Mouse (Mus musculus): Measurements from ENCODE around the gene Myo1d. TPM values are rescaled to one million over a fixed set of nuclear protein-coding genes. Genes with fewer than 3 reads are reported as not detected.

Myo1d gene
- total and polyA plus RNA-seq, 2 experiments from 2014 or later, result 1.8 to 2.5 TPM

DNA sequence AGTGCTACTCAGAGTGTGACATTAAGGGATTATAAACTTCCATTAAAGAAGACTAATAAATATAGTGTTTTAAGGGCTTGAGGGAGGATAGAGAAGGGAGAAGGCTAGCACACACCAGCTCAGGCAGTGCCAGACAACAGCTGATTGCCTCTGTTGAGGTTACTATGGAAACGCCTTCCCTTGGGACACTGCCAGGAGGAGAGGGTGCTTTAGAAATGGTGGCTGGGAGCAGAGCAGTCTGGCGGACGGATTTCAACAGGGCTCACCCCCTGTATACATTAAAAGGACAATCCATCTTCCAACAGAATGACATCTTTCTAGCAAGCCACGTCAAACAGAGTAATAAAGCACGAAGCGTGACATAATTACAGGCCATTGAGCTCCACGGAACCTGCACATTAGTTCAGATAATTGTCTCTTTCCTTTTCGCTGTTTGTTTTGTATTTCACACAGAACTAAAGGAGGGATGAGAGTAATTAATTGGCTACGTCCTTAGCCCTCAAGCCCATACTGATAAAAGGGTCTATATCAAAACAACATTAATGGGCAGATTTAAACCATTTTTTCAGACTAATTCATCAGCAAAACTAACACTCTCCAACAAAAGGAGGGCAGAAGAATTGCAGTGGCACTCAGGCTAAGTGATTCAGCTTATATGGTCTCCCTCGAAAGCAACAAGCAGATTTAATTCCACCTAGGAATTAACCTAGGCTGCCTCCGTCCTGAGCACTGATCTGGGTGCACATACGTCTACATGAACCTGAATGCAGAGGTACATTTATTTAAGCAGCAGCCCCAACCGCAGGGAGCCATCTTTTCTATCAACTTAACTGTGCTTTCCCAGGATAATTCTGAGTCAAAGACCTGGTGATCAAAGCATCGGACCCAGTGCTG lies 201.8 kb downstream of the Myo1d start:
- Histone ChIP-seq H3K9ac (replicated peaks; ENCODE audit: low read length, poor library complexity, severe bottlenecking) (0 out of 2 replicates have a peak overlapping the region, but pooled peaks have one; percentile 14), H3K27ac (ENCODE audit: low read depth, low read length) (peak overlapping the region; percentile 80), H3K27me3 (ENCODE audit: insufficient read depth, low read length) (no peaks in the 10 kb centered on the region), H3K36me3 (ENCODE audit: insufficient read depth, low read length) (no peaks in the 10 kb centered on the region), H3K4me1 (ENCODE audit: insufficient read depth, low read length) (peaks cover 8% of the 10 kb centered on the region; the same call in 1 of the 2 replicates), H3K4me3 (ENCODE audit: low read depth, low read length) (no peak overlapping the region), H3K9me3 (ENCODE audit: low read length) (no peaks in the 10 kb centered on the region), H3K4me2 (ENCODE audit: low read depth, low read length, poor library complexity, severe bottlenecking) (peak overlapping the region; percentile 23)
- DNase-seq (ENCODE audit: low spot score) (peak; percentile 96), ATAC-seq (ENCODE audit: low FRiP score) (peak; percentile 91)
- TF ChIP-seq CTCF (IDR thresholded peaks at IDR 0.05), result no peak
- WGBS, result 10% methylated on average over 14 of the region's 14 CpGs

DNA sequence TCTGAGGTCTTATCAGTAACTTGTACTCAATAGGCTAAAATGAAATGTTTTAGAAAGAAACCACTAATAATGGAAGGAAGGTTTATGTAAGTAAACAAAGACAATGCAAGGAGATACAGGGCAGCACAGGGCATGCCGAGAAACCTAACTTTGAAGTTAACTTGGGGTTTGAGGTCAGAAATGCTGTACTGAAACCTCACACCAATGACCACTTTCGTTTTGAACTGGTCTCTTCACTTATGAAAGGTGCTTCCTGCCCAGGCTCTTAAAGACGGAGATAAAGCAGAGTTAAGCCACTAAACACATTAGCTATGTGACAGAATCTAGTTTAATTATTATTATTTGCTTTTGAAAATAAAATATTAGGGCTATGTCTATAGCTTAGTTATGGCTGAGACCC lies 204.0 kb downstream of the Myo1d start:
- TF ChIP-seq CTCF (IDR thresholded peaks at IDR 0.05), result no peak
- 90% methylated on average over 3 of the region's 3 CpGs for WGBS
- no peak for ATAC-seq (ENCODE audit: low FRiP score)
- no peak overlapping the region for H3K4me3 ChIP-seq (ENCODE audit: low read depth, low read length)
- H3K9ac ChIP-seq (replicated peaks; ENCODE audit: low read length, poor library complexity, severe bottlenecking), result no peak overlapping the region
- H3K27ac ChIP-seq (ENCODE audit: low read depth, low read length), result 0 out of 2 replicates have a peak overlapping the region, but pooled peaks have one; percentile 57
- no peaks in the 10 kb centered on the region for H3K9me3 ChIP-seq (ENCODE audit: low read length)
- no peak for DNase-seq (ENCODE audit: low spot score)
- H3K36me3 ChIP-seq (ENCODE audit: insufficient read depth, low read length), result no peaks in the 10 kb centered on the region
- H3K27me3 ChIP-seq (ENCODE audit: insufficient read depth, low read length), result no peaks in the 10 kb centered on the region
- no peak overlapping the region for H3K4me2 ChIP-seq (ENCODE audit: low read depth, low read length, poor library complexity, severe bottlenecking)
- H3K4me1 ChIP-seq (ENCODE audit: insufficient read depth, low read length), result peaks cover 8% of the 10 kb centered on the region; the same call in 1 of the 2 replicates

DNA sequence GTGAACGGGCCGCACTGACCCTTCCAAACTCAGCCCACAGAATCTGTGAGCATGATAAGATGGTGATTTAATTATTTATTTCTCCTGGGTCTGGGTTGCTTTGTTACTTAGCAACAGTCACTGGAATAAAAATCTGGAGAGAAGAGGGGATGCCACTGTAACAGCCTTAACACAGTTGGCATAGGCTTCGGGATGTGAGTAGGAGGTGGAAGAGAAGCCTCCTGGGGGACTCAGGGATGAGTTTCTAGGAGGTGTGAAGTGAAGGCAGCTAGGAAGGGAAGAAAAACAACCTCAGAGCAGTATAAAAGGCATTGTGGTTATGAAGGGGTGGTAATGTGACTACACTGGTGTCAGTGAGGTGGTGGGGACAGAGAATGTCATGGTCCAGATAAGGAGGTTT lies 213.5 kb downstream of the Myo1d start:
- H3K27ac ChIP-seq (ENCODE audit: low read depth, low read length), result peak overlapping the region; percentile 57
- no peak for TF ChIP-seq CTCF (IDR thresholded peaks at IDR 0.05)
- H3K4me2 ChIP-seq (ENCODE audit: low read depth, low read length, poor library complexity, severe bottlenecking), result no peak overlapping the region
- H3K4me3 ChIP-seq (ENCODE audit: low read depth, low read length), result no peak overlapping the region
- H3K36me3 ChIP-seq (ENCODE audit: insufficient read depth, low read length), result no peaks in the 10 kb centered on the region
- WGBS, result 39% methylated on average over 3 of the region's 3 CpGs
- H3K4me1 ChIP-seq (ENCODE audit: insufficient read depth, low read length), result peaks cover 11% of the 10 kb centered on the region; the same call in 1 of the 2 replicates
- no peaks in the 10 kb centered on the region for H3K9me3 ChIP-seq (ENCODE audit: low read length)
- H3K27me3 ChIP-seq (ENCODE audit: insufficient read depth, low read length), result no peaks in the 10 kb centered on the region
- ATAC-seq (ENCODE audit: low FRiP score), result no peak
- DNase-seq (ENCODE audit: low spot score), result peak; percentile 47
- no peak overlapping the region for H3K9ac ChIP-seq (replicated peaks; ENCODE audit: low read length, poor library complexity, severe bottlenecking)

DNA sequence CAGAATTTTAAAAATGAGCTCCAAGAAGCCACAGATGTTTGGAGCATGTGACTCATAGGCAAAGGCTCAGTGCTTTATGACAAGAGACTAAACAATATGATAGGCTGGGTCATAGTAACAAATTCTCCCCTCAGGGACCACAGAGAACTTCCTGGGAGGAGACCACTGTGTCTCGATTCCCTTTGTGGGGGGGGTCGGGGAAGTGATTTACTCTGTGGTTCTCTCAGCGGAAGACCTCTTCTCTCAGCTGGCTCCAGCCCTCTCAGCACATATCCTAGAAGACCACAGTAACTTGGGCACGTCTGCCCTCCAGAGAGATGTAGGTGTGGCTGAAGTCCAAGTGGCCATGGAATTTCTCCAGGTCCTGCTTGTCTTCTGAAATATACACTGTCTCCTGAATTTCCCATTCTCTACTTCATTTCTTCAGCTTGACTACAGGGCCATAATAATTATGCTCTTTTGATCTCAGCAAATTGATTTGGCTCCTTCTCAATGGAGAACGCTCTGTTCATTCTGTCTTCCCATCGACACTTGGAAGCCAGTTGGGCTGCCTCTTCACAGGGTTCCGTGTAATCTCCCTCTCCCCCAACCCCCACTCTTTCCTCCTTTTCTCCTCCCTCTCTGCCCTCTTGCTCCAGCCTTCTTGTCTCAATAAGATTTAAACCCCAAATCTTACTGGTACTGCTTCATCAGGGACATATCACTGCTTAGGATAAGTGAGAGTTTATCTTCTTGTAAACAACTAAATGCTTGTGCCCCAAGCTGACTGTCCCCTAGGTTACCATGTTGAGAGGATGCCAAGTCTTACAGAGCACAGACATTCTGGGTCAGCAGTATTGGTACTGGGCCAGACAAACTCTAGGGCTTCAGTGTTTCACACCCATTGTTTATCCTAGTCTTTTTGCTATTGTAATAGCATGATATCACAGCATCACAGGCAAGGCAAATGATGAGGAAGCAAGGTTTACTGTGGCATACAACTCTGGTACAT lies 214.6 kb downstream of the Myo1d start:
- DNase-seq (ENCODE audit: low spot score), result peak; percentile 78
- Histone ChIP-seq H3K27me3 (ENCODE audit: insufficient read depth, low read length) (no peaks in the 10 kb centered on the region), H3K36me3 (ENCODE audit: insufficient read depth, low read length) (no peaks in the 10 kb centered on the region), H3K4me2 (ENCODE audit: low read depth, low read length, poor library complexity, severe bottlenecking) (no peak overlapping the region), H3K9ac (replicated peaks; ENCODE audit: low read length, poor library complexity, severe bottlenecking) (no peak overlapping the region), H3K4me3 (ENCODE audit: low read depth, low read length) (no peak overlapping the region), H3K27ac (ENCODE audit: low read depth, low read length) (no peak overlapping the region), H3K9me3 (ENCODE audit: low read length) (no peaks in the 10 kb centered on the region), H3K4me1 (ENCODE audit: insufficient read depth, low read length) (peaks cover 11% of the 10 kb centered on the region; the same call in 1 of the 2 replicates)
- no peak for ATAC-seq (ENCODE audit: low FRiP score)
- no peak for TF ChIP-seq CTCF (IDR thresholded peaks at IDR 0.05)
- 63% methylated on average over 7 of the region's 7 CpGs for WGBS

DNA sequence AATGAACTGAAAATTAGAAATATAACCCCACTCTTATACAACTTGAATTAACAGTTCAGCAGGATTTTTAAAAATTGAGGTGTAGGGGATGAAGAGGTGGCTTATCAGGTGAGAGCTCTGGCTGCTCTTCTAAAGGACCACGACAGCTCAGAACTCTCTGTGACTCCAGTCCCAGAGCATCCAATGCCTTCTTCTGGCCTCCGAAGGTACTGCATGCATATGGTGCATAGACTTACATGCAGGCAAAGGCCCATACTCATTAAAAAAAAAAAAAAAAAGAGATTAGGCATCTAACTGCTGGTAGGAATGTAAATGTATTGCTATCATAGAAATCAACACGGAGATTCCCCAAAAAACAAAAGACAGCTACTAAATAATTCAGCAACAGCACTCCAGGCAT lies 217.3 kb downstream of the Myo1d start:
- DNase-seq (ENCODE audit: low spot score) (peak; percentile 54), ATAC-seq (ENCODE audit: low FRiP score) (no peak)
- 41% methylated on average over 3 of the region's 3 CpGs for WGBS
- no peaks in the 10 kb centered on the region for H3K27me3 ChIP-seq (ENCODE audit: insufficient read depth, low read length)
- H3K9ac ChIP-seq (replicated peaks; ENCODE audit: low read length, poor library complexity, severe bottlenecking), result no peak overlapping the region
- TF ChIP-seq CTCF (IDR thresholded peaks at IDR 0.05), result peak; percentile 70
- H3K27ac ChIP-seq (ENCODE audit: low read depth, low read length), result no peak overlapping the region
- H3K4me1 ChIP-seq (ENCODE audit: insufficient read depth, low read length), result peaks cover 11% of the 10 kb centered on the region; the same call in 1 of the 2 replicates
- H3K36me3 ChIP-seq (ENCODE audit: insufficient read depth, low read length), result no peaks in the 10 kb centered on the region
- no peak overlapping the region for H3K4me3 ChIP-seq (ENCODE audit: low read depth, low read length)
- no peaks in the 10 kb centered on the region for H3K9me3 ChIP-seq (ENCODE audit: low read length)
- H3K4me2 ChIP-seq (ENCODE audit: low read depth, low read length, poor library complexity, severe bottlenecking), result no peak overlapping the region

All from midbrain, postnatal 0 days (tissue).